Mouse (Mus musculus) myocyte (in vitro differentiated cells): ENCODE measurements around the gene Fcgr3. TPM values are rescaled to one million over a fixed set of nuclear protein-coding genes. Genes with fewer than 3 reads are reported as not detected.

ENCODE experiments used
- H3K27me3 ChIP-seq: one replicate; pipeline ENCODE4 v1.6.1; 2011; ENCODE audit not compliant: control insufficient read depth, insufficient read depth, insufficient read length
- H3K36me3 ChIP-seq: one replicate; pipeline ENCODE4 v1.6.1; 2011; ENCODE audit not compliant: control insufficient read depth, insufficient read depth
- H3K4me2 ChIP-seq: one replicate; pipeline ENCODE4 v1.6.1; 2011; ENCODE audit warnings: low read depth, control low read depth
- H3K4me3 ChIP-seq: one replicate; pipeline ENCODE4 v1.5.1; 2011; ENCODE audit warnings: mild to moderate bottlenecking, control low read depth, moderate library complexity
- H3K79me2 ChIP-seq: one replicate; pipeline ENCODE4 v1.6.1; 2011; ENCODE audit not compliant: control insufficient read depth, insufficient read depth
- H3ac ChIP-seq: one replicate; pipeline ENCODE4 v1.6.1; 2011; ENCODE audit not compliant: control insufficient read depth, insufficient read length
- CEBPB ChIP-seq: IDR thresholded peaks from 2 replicates; pipeline ENCODE4 v1.6.1; 2011; ENCODE audit warnings: mild to moderate bottlenecking, moderate library complexity; ENCODE audit not compliant: poor library complexity, insufficient read depth, severe bottlenecking
- E2F4 ChIP-seq: IDR thresholded peaks from one replicate; pipeline ENCODE4 v1.6.1; 2011; ENCODE audit warnings: mild to moderate bottlenecking, control low read depth, moderate library complexity; ENCODE audit not compliant: insufficient read depth
- MAX ChIP-seq: IDR thresholded peaks from one replicate; pipeline ENCODE4 v1.6.1; 2011; ENCODE audit warnings: low read depth, mild to moderate bottlenecking, control low read depth
- MYOD1 ChIP-seq, 3 experiments: IDR thresholded peaks; one replicate each; pipeline ENCODE4 v1.6.1; 2011; ENCODE audit warnings: control low read depth in 2 of 3, low read depth in 2 of 3, mild to moderate bottlenecking in 2 of 3, moderate library complexity in 1 of 3; ENCODE audit not compliant: insufficient read length in 2 of 3, control insufficient read depth in 1 of 3
- MYOG ChIP-seq, 3 experiments: IDR thresholded peaks; one replicate each; pipeline ENCODE4 v1.6.1; 2011; ENCODE audit warnings: control low read depth in 2 of 3, low read depth in 2 of 3, mild to moderate bottlenecking in 2 of 3; ENCODE audit not compliant: insufficient read length in 2 of 3, control insufficient read depth in 1 of 3, insufficient read depth in 1 of 3
- POLR2A ChIP-seq: IDR thresholded peaks from one replicate; pipeline ENCODE4 v1.6.1; 2011; ENCODE audit warnings: low read depth, mild to moderate bottlenecking, control low read depth, moderate library complexity; ENCODE audit not compliant: insufficient read length
- POLR2AphosphoS2 ChIP-seq: IDR thresholded peaks from one replicate; pipeline ENCODE4 v1.6.1; 2011; ENCODE audit warnings: low read depth, control low read depth; ENCODE audit not compliant: insufficient read length
- REST ChIP-seq: IDR thresholded peaks from one replicate; pipeline ENCODE4 v1.6.1; 2011; ENCODE audit warnings: mild to moderate bottlenecking, control low read depth, moderate library complexity; ENCODE audit not compliant: insufficient read depth, insufficient read length
- SRF ChIP-seq: IDR thresholded peaks from one replicate; pipeline ENCODE4 v1.6.1; 2011; ENCODE audit warnings: low read depth; ENCODE audit not compliant: control insufficient read depth, insufficient read length
- TCF12 ChIP-seq: IDR thresholded peaks from one replicate; pipeline ENCODE4 v1.6.1; 2011; ENCODE audit warnings: mild to moderate bottlenecking, control low read depth; ENCODE audit not compliant: poor library complexity, insufficient read depth, severe bottlenecking
- TCF3 ChIP-seq: IDR thresholded peaks from one replicate; pipeline ENCODE4 v1.6.1; 2011; ENCODE audit warnings: low read depth, control low read depth; ENCODE audit not compliant: insufficient read length
- USF1 ChIP-seq: IDR thresholded peaks from one replicate; pipeline ENCODE4 v1.6.1; 2011; ENCODE audit warnings: low read depth, mild to moderate bottlenecking, control low read depth, moderate library complexity
- polyA plus RNA-seq: library from polyadenylated mRNA; unstranded; fragments of >200 nt; fragmentation: generic; extraction: Trizol; gene quantifications from one replicate; pipeline ENCODE4 v1.2.1, GENCODE M21; 2012; ENCODE audit warnings: missing spikeins

The Fcgr3 gene
- polyA plus RNA-seq, 1 experiment = 0.05 TPM

- H3K79me2 ChIP-seq = no peaks in the 10 kb centered on the region
- no peak overlapping the region for H3K4me3 ChIP-seq
- no peak overlapping the region for H3K4me2 ChIP-seq
- H3ac ChIP-seq = no peak overlapping the region
- H3K36me3 ChIP-seq = no peaks in the 10 kb centered on the region
- no peak for TF ChIP-seq REST
- H3K27me3 ChIP-seq = no peaks in the 10 kb centered on the region
These were observed 3.2 kb downstream of the Fcgr3 start for GRCm38 (mm10) chr1:171061566-171061965.

GRCm38 (mm10) chr1:171060392-171060791 lies 4.3 kb downstream of the Fcgr3 start:
- Histone ChIP-seq H3K4me2 (no peak overlapping the region), H3ac (no peak overlapping the region), H3K36me3 (no peaks in the 10 kb centered on the region), H3K4me3 (no peak overlapping the region), H3K79me2 (no peaks in the 10 kb centered on the region), H3K27me3 (no peaks in the 10 kb centered on the region)
- TF ChIP-seq MYOG (IDR thresholded peaks at IDR 0.05; ENCODE audit: control insufficient read depth in 1 of 3, insufficient read depth in 1 of 3, insufficient read length in 2 of 3, low read depth in 2 of 3) = no peak

- no peak overlapping the region for H3ac ChIP-seq
- TF ChIP-seq TCF3 (no peak), POLR2A (no peak), CEBPB (no peak), MYOG (IDR thresholded peaks at IDR 0.05; ENCODE audit: control insufficient read depth in 1 of 3, insufficient read depth in 1 of 3, insufficient read length in 2 of 3, low read depth in 2 of 3) (no peak), TCF12 (no peak), E2F4 (no peak), POLR2AphosphoS2 (no peak), USF1 (no peak), MYOD1 (IDR thresholded peaks at IDR 0.05; ENCODE audit: control insufficient read depth in 1 of 3, insufficient read length in 2 of 3, low read depth in 2 of 3) (no peak), SRF (no peak), MAX (no peak), REST (no peak)
- no peak overlapping the region for H3K4me3 ChIP-seq
- H3K36me3 ChIP-seq = no peaks in the 10 kb centered on the region
- H3K79me2 ChIP-seq = no peaks in the 10 kb centered on the region
- H3K27me3 ChIP-seq = no peaks in the 10 kb centered on the region
- no peak overlapping the region for H3K4me2 ChIP-seq
These were observed 5.5 kb downstream of the Fcgr3 start for GRCm38 (mm10) chr1:171059203-171059602.

- Histone ChIP-seq H3K27me3 (no peaks in the 10 kb centered on the region), H3K79me2 (no peaks in the 10 kb centered on the region), H3K4me2 (no peak overlapping the region), H3ac (no peak overlapping the region), H3K4me3 (no peak overlapping the region), H3K36me3 (no peaks in the 10 kb centered on the region)
- no peak for TF ChIP-seq TCF3
- TF ChIP-seq TCF12 = no peak
- no peak for TF ChIP-seq MYOD1 (IDR thresholded peaks at IDR 0.05; ENCODE audit: control insufficient read depth in 1 of 3, insufficient read length in 2 of 3, low read depth in 2 of 3)
- TF ChIP-seq E2F4 = no peak
- TF ChIP-seq POLR2AphosphoS2 = no peak
- TF ChIP-seq MAX = no peak
- no peak for TF ChIP-seq CEBPB
- no peak for TF ChIP-seq USF1
- no peak for TF ChIP-seq MYOG (IDR thresholded peaks at IDR 0.05; ENCODE audit: control insufficient read depth in 1 of 3, insufficient read depth in 1 of 3, insufficient read length in 2 of 3, low read depth in 2 of 3)
- TF ChIP-seq POLR2A = no peak
- TF ChIP-seq REST = no peak
- no peak for TF ChIP-seq SRF
These were observed 7.5 kb downstream of the Fcgr3 start for GRCm38 (mm10) chr1:171057253-171057652.

- H3ac ChIP-seq = no peak overlapping the region
- H3K36me3 ChIP-seq = no peaks in the 10 kb centered on the region
- TF ChIP-seq MYOD1 (IDR thresholded peaks at IDR 0.05; ENCODE audit: control insufficient read depth in 1 of 3, insufficient read length in 2 of 3, low read depth in 2 of 3) = no peak
- no peak for TF ChIP-seq SRF
- no peak for TF ChIP-seq USF1
- no peak for TF ChIP-seq TCF12
- TF ChIP-seq MYOG (IDR thresholded peaks at IDR 0.05; ENCODE audit: control insufficient read depth in 1 of 3, insufficient read depth in 1 of 3, insufficient read length in 2 of 3, low read depth in 2 of 3) = no peak
- no peak for TF ChIP-seq TCF3
- no peak for TF ChIP-seq CEBPB
- H3K27me3 ChIP-seq = no peaks in the 10 kb centered on the region
- no peaks in the 10 kb centered on the region for H3K79me2 ChIP-seq
- no peak overlapping the region for H3K4me2 ChIP-seq
- H3K4me3 ChIP-seq = no peak overlapping the region
These were observed 11.4 kb downstream of the Fcgr3 start for GRCm38 (mm10) chr1:171053305-171053704.

- TF ChIP-seq POLR2AphosphoS2 (no peak), REST (no peak), USF1 (no peak), TCF3 (no peak), SRF (no peak), TCF12 (no peak), MAX (no peak), CEBPB (no peak), MYOG (IDR thresholded peaks at IDR 0.05; ENCODE audit: control insufficient read depth in 1 of 3, insufficient read depth in 1 of 3, insufficient read length in 2 of 3, low read depth in 2 of 3) (no peak), E2F4 (no peak), MYOD1 (IDR thresholded peaks at IDR 0.05; ENCODE audit: control insufficient read depth in 1 of 3, insufficient read length in 2 of 3, low read depth in 2 of 3) (no peak), POLR2A (no peak)
- Histone ChIP-seq H3K79me2 (no peaks in the 10 kb centered on the region), H3K4me2 (no peak overlapping the region), H3K4me3 (no peak overlapping the region), H3K36me3 (no peaks in the 10 kb centered on the region), H3K27me3 (no peaks in the 10 kb centered on the region), H3ac (no peak overlapping the region)
These were observed 14.0 kb downstream of the Fcgr3 start for GRCm38 (mm10) chr1:171050774-171051173.
